Mouse (Mus musculus) cerebellum, adult 2 months (tissue): Measurements from ENCODE around the gene Rapgef2.

ENCODE experiments used
- CTCF ChIP-seq: fragments of 200-500 bp; IDR thresholded peaks from 2 replicates; pipeline ENCODE4 v1.5.1; 2011; ENCODE audit warnings: low read depth, mild to moderate bottlenecking, control low read depth, low read length, moderate library complexity, borderline replicate concordance; ENCODE audit not compliant: insufficient read depth
- POLR2A ChIP-seq: fragments of 200-500 bp; IDR thresholded peaks from 2 replicates; pipeline ENCODE4 v1.6.1; 2011; ENCODE audit warnings: low read length, control low read depth, borderline replicate concordance; ENCODE audit not compliant: insufficient read depth

DNA sequence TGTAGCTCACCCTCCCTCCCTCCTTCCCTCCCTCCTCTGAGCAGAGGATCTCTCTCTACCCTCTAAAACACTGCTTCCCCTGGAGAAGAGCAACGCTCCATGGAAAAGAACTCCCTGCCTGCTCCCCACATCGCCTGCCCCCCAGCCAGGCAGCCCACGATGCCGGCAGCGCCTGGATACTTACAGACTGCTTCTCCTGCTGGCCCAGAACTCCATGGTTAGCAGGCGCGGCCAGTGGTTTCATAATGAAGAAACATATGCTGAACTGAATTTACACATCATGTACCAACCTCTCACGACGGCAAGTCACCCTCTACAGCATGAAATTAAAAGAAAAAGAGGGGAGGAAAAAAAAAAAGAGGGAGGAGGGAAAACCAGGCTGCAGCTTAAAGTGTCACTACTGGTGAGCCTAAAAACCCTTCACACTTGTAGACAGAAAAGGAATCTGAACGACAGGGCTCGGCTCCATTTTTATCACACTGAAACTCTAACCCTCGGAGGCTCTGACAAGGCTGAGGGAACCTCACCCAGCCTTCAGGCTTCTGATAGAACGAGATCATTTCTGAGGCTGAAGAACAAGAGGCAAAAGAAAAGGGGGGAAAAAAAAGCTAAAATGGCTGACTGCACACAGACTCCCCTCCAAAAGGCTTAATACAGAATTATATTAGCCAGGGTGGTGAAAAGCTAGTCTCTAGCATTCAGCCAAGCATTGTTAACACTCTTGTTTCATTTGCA lies 141.5 kb downstream of the Rapgef2 start:
- TF ChIP-seq CTCF: no peak
- peak; percentile 26; the same call in 1 of the 2 replicates for TF ChIP-seq POLR2A
